Mouse (Mus musculus): Measurements from ENCODE around the gene Nit2.

- TF ChIP-seq POLR2A (IDR thresholded peaks at IDR 0.05; ENCODE audit: control insufficient read depth, extremely low read depth, insufficient read depth, low read length, poor library complexity) (no peak), CTCF (IDR thresholded peaks at IDR 0.05; ENCODE audit: borderline replicate concordance, control insufficient read depth, extremely low read depth, insufficient read depth, low read length, poor library complexity) (no peak)
These were observed 22.4 kb upstream of the Nit2 start for GRCm38 (mm10) chr16:57189493-57189892.
